Mouse (Mus musculus): Measurements from ENCODE around the gene Limch1.

GRCm38 (mm10) chr5:67002346-67002745 lies 256.7 kb downstream of the Limch1 start:
- no peak for TF ChIP-seq CTCF (IDR thresholded peaks at IDR 0.05)
- TF ChIP-seq EP300 (IDR thresholded peaks at IDR 0.05) = no peak
